Mouse (Mus musculus) frontal cortex, postnatal 10 days (tissue): ENCODE results near the gene Orm2.

Experiments used
- DNase-seq, 2 experiments: peaks; one replicate each; pipeline ENCODE4 v3.0.0; 2022; ENCODE audit warnings: low spot score in 2 of 2, mixed read lengths in 1 of 2

Gene Orm2

DNA sequence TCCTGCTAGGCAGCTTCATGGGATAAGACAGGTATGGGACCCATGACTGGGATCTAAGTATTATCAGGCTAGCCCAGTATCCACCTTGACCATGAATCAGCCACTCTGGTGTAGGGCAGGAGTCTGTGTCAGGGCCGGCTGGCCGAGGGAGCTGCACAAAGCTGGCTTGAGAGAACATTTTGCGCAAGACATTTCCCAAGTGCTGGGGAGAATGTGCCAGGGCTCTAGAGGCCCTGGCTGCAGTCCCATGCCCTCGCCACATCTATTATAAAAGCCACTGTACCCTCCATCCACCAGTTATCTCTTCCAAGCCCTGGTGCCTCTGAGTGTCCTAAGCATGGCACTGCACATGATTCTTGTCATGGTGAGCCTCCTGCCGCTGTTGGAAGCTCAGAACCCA lies at the start of gene Orm2:
Gene Orm2 (plus strand): TSS at position 300 of the 400 bp plus-strand sequence.
- no peak for DNase-seq

- no peak for DNase-seq
Observed at GRCm38 (mm10) chr4:63314063-63314462, 48.2 kb upstream of the Orm2 start.

- DNase-seq: no peak
Observed at GRCm38 (mm10) chr4:63316076-63316746, 46.0 kb upstream of the Orm2 start.

GRCm38 (mm10) chr4:63319566-63319965 lies 42.7 kb upstream of the Orm2 start:
- peak in 1 of 2 experiments; percentile 55 for DNase-seq

- no peak for DNase-seq
Observed at GRCm38 (mm10) chr4:63323275-63323815, 38.9 kb upstream of the Orm2 start.

- DNase-seq: no peak
Observed at GRCm38 (mm10) chr4:63333403-63333802, 28.8 kb upstream of the Orm2 start.

GRCm38 (mm10) chr4:63338414-63339076 lies 23.7 kb upstream of the Orm2 start:
- no peak for DNase-seq

- DNase-seq: no peak
Observed at GRCm38 (mm10) chr4:63342491-63342890, 19.8 kb upstream of the Orm2 start.

GRCm38 (mm10) chr4:63343608-63344007 lies 18.6 kb upstream of the Orm2 start:
- no peak for DNase-seq

DNA sequence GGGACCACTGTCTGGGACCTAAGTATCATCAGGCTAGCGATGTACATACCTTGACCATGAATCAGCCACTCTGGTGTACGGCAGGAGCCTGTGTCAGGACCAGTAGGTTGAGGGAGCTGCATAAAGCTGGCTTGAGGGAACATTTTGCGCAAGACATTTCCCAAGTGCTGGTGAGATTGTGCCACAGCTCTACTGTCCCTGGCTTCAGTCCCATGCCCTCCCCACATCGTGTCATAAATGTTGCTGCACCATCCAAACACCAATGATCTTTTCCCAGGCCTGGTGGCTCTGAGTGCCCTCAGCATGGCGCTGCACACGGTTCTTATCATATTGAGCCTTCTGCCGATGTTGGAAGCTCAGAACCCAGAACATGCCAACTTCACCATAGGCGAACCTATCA lies 18.0 kb upstream of the Orm2 start, which contains the start of gene Orm1:
Gene Orm1 (plus strand): TSS at position 266 of the 400 bp plus-strand sequence.
- DNase-seq: no peak

DNA sequence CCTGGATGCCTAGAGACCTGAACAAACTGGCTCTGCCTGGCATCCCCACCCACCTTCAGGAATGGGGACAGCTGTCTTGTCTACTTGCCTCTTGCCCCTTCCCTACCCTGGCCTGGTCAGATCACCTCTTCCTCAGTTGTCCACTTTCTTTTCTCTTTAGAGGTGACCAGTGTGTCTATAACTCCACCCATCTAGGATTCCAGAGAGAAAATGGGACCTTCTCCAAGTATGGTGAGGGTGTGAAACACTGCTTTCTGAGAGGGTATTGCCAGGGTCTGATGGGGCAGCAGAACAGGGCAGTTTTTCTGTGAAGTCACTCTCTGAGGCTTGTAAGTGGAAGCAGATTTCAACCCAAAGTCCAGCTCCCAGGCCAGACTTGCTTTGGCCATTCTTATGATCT lies 17.0 kb upstream of the Orm2 start:
- DNase-seq: no peak

DNA sequence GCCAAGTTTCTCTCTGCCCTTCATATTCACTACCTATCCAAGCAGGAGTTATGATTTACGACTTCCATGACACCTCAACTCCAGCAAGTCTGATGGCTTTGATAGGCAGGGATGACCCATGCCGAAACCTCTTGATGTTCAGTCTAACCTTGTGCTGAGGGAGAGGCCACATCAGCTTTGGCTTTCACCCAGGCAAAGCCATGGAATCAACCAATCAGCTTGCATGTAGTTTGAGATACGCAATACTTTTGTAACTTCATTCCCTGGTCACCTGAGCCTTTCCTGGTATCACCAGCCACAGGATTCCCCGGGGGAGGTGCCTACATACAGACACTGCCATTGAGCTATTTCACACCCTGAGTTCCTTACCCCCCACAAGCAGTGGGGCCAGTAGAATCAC lies 15.6 kb upstream of the Orm2 start:
- DNase-seq: no peak

GRCm38 (mm10) chr4:63348524-63348923 lies 13.7 kb upstream of the Orm2 start:
- no peak for DNase-seq

- no peak for DNase-seq
Observed at GRCm38 (mm10) chr4:63355877-63356665, 6.2 kb upstream of the Orm2 start, which contains the start of gene Orm3. Gene Orm3, plus strand, starts transcription at chr4:63356162.

GRCm38 (mm10) chr4:63356981-63357570 lies 5.2 kb upstream of the Orm2 start:
- no peak for DNase-seq

GRCm38 (mm10) chr4:63359861-63360260 lies 2.4 kb upstream of the Orm2 start:
- DNase-seq: no peak

GRCm38 (mm10) chr4:63368577-63368976 lies 6.3 kb downstream of the Orm2 start:
- DNase-seq: peak; percentile 58 to 84

- no peak for DNase-seq
Observed at GRCm38 (mm10) chr4:63370897-63371296, 8.6 kb downstream of the Orm2 start.

GRCm38 (mm10) chr4:63371890-63372289 lies 9.6 kb downstream of the Orm2 start:
- no peak for DNase-seq

GRCm38 (mm10) chr4:63373404-63373803 lies 11.2 kb downstream of the Orm2 start:
- no peak for DNase-seq

DNA sequence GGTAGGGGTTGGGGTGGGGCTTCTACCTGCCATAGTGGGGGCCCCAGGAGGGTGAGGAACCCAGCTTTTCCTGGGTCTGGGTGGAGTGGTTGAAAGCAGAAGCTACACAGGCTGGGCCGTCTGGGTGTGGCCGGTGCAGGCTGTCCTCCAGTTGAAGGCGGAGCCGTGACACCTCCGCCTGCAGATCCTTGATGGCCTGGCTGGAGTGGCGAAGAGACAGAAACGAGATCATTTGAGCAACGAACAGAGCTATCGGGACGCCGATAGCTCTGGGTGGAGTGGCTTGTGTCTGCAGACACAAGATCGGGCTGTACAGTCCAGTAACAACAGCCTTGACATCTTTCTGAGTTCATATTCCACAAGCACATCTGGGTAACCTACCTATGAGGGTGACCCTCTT lies 12.1 kb downstream of the Orm2 start:
- DNase-seq: no peak

DNA sequence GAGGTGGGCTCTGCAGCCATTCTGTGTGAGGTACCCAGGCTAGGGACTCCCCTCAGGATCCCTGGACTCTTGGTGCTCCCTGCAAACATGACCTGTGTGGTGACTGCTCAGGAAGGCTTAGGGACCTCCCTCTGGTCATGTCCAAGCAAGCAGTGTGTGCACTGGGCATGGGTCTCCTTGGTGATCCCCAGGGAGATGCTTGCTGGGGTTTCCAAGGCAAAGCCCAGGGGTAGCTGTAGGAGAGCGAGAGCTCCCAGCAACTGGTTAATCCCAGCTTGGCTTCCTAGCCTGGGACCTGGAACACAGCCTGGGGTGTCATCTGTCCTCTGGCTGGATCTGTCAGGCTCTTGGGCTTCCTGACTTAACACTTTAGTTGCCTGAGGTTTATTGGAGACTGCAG lies 13.1 kb downstream of the Orm2 start:
- DNase-seq: no peak
